Mouse (Mus musculus) CH12.LX (cell line): ENCODE measurements around the gene Atp13a3.

Experiments used
- CTCF ChIP-seq, 2 experiments: IDR thresholded peaks in 1 of 2; conservative IDR thresholded peaks in 1 of 2; 2 replicates each; pipeline ENCODE4 v1.5.1; 2011 to 2012; ENCODE audit warnings: low read depth in 2 of 2, low read length in 2 of 2, improper control_type of control experiment in 1 of 2, inconsistent platforms in 1 of 2, mild to moderate bottlenecking in 1 of 2, moderate library complexity in 1 of 2
- EP300 ChIP-seq: IDR thresholded peaks from 2 replicates; pipeline ENCODE4 v1.6.1; 2011; ENCODE audit warnings: low read length, improper control_type of control experiment
- MAFK ChIP-seq: IDR thresholded peaks from 2 replicates; pipeline ENCODE4 v1.6.1; 2011; ENCODE audit warnings: low read length, improper control_type of control experiment; ENCODE audit not compliant: insufficient replicate concordance
- MAX ChIP-seq: IDR thresholded peaks from 2 replicates; pipeline ENCODE4 v1.6.1; 2011; ENCODE audit warnings: low read length, improper control_type of control experiment
- MEF2A ChIP-seq: IDR thresholded peaks from 2 replicates; pipeline ENCODE4 v1.6.1; 2014; ENCODE audit warnings: low read depth, mild to moderate bottlenecking, inconsistent platforms, low read length, improper control_type of control experiment, borderline replicate concordance
- POLR2A ChIP-seq: IDR thresholded peaks from 2 replicates; pipeline ENCODE4 v1.6.1; 2011; ENCODE audit warnings: low read depth, mild to moderate bottlenecking, improper control_type of control experiment, low read length
- USF1 ChIP-seq: IDR thresholded peaks from 2 replicates; pipeline ENCODE4 v1.6.1; 2014; ENCODE audit warnings: low read depth, mild to moderate bottlenecking, inconsistent platforms, low read length, improper control_type of control experiment
- USF2 ChIP-seq: conservative IDR thresholded peaks from 2 replicates; pipeline ENCODE4 v1.6.1; 2011; ENCODE audit warnings: low read depth, low read length, improper control_type of control experiment
- ZNF384 ChIP-seq: IDR thresholded peaks from 2 replicates; pipeline ENCODE4 v1.6.1; 2012; ENCODE audit warnings: low read depth, low read length, improper control_type of control experiment, inconsistent platforms

- TF ChIP-seq EP300: no peak
- TF ChIP-seq CTCF (conservative IDR thresholded peaks at IDR 0.05 in 1 of 2, IDR thresholded peaks at IDR 0.05 in 1 of 2; ENCODE audit: low read depth in 2 of 2, low read length in 2 of 2): no peak
- TF ChIP-seq MAFK: no peak
- TF ChIP-seq MEF2A: no peak
- TF ChIP-seq MAX: no peak
- TF ChIP-seq ZNF384: no peak
- no peak for TF ChIP-seq USF2
- no peak for TF ChIP-seq USF1
- no peak for TF ChIP-seq POLR2A
These were observed 26.3 kb upstream of the Atp13a3 start for GRCm38 (mm10) chr16:30432111-30432510.
